Mouse (Mus musculus): ENCODE data around the gene Rho. TPM values are rescaled to one million over a fixed set of nuclear protein-coding genes. Genes with fewer than 3 reads are reported as not detected.

The Rho gene
- total and polyA plus RNA-seq, 3 experiments: 0.11 TPM; not detected in 2

DNA sequence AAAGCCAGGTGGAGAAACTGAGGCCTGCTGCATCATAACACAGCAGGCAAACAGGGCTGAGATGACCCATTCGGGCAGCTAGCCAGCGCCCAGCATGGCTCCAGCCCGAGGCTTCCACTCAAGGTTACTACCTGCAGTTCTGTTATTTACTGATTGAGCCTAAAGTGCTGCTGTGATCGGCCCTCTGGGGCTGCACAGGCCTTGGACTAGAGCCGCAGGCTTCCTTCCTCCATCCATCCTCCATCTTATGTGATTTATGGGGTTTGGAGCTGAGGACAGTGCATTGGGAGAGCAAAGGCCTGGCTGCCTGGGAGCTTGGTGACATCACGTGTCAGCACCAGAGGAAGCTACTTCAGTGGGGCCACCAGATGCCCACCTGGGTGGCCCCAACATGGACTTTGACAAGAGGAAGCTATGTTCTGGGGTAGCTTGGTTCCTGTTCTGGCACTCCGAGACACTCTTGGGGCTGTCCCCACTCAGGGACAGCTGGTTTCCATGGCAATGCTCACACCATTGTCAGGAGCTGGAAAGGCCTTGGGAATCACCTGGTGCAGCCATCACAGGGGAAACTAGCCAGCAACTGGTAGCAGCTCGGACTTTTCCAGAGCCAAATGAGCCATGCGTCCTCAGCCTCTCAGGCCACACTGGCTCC lies 55.7 kb downstream of the Rho start:
- H3K79me2 ChIP-seq (ENCODE audit: control insufficient read depth, insufficient read depth, low read length, poor library complexity): no peaks in the 10 kb centered on the region
- DNase-seq (ENCODE audit: low read depth, low spot score): no peak
- no peaks in the 10 kb centered on the region for H3K4me1 ChIP-seq (ENCODE audit: control insufficient read depth in 1 of 2, insufficient read depth in 2 of 2, low read length in 2 of 2)
- no peaks in the 10 kb centered on the region for H3K9me3 ChIP-seq (replicated peaks; ENCODE audit: insufficient read depth, low read length)
- no peak overlapping the region for H3K4me3 ChIP-seq (ENCODE audit: control insufficient read depth in 1 of 2, insufficient read depth in 1 of 2, low read depth in 2 of 2, low read length in 2 of 2)
- H3K27me3 ChIP-seq (ENCODE audit: control insufficient read depth in 1 of 2, insufficient read depth in 2 of 2, low read length in 2 of 2): no peaks in the 10 kb centered on the region
- no peak for TF ChIP-seq E2F4 (IDR thresholded peaks at IDR 0.05; ENCODE audit: borderline replicate concordance, low read depth, low read length)
- no peak for TF ChIP-seq GATA1 (IDR thresholded peaks at IDR 0.05; ENCODE audit: low read depth, low read length)
- no peak for TF ChIP-seq CHD1 (IDR thresholded peaks at IDR 0.05; ENCODE audit: low read depth, low read length)
- no peak for TF ChIP-seq TCF12 (IDR thresholded peaks at IDR 0.05; ENCODE audit: low read depth, low read length)
- no peak overlapping the region for H3K9ac ChIP-seq (ENCODE audit: control insufficient read depth, low read depth, low read length, poor library complexity, severe bottlenecking)
- H3K36me3 ChIP-seq (ENCODE audit: control insufficient read depth in 1 of 2, insufficient read depth in 2 of 2, low read length in 2 of 2): no peaks in the 10 kb centered on the region
- no peak overlapping the region for H3K27ac ChIP-seq (ENCODE audit: control insufficient read depth, low read depth, low read length)

- TF ChIP-seq SIN3A (IDR thresholded peaks at IDR 0.05; ENCODE audit: low read length) (no peak), POLR2AphosphoS2 (IDR thresholded peaks at IDR 0.05; ENCODE audit: low read length) (no peak), RCOR1 (IDR thresholded peaks at IDR 0.05; ENCODE audit: low read depth, low read length) (no peak), MAFK (IDR thresholded peaks at IDR 0.05; ENCODE audit: borderline replicate concordance, low read depth, low read length) (no peak), ZC3H11A (IDR thresholded peaks at IDR 0.05; ENCODE audit: low read depth, low read length) (no peak)
- Histone ChIP-seq H3K4me1 (ENCODE audit: control insufficient read depth in 1 of 2, insufficient read depth in 2 of 2, low read length in 2 of 2) (peaks cover 0 to 3% of the 10 kb centered on the region in 2 experiments; a peak in 1 of 4 replicates), H3K27me3 (ENCODE audit: control insufficient read depth in 1 of 2, insufficient read depth in 2 of 2, low read length in 2 of 2) (no peaks in the 10 kb centered on the region), H3K27ac (ENCODE audit: control insufficient read depth, low read depth, low read length) (no peak overlapping the region), H3K9me3 (replicated peaks; ENCODE audit: insufficient read depth, low read length) (no peaks in the 10 kb centered on the region), H3K4me3 (ENCODE audit: control insufficient read depth in 1 of 2, insufficient read depth in 1 of 2, low read depth in 2 of 2, low read length in 2 of 2) (no peak overlapping the region), H3K79me2 (ENCODE audit: control insufficient read depth, insufficient read depth, low read length, poor library complexity) (no peaks in the 10 kb centered on the region), H3K36me3 (ENCODE audit: control insufficient read depth in 1 of 2, insufficient read depth in 2 of 2, low read length in 2 of 2) (no peaks in the 10 kb centered on the region), H3K9ac (ENCODE audit: control insufficient read depth, low read depth, low read length, poor library complexity, severe bottlenecking) (no peak overlapping the region)
- DNase-seq (ENCODE audit: low read depth, low spot score): no peak
These were observed 57.5 kb downstream of the Rho start for GRCm38 (mm10) chr6:115989032-115989431.

DNA sequence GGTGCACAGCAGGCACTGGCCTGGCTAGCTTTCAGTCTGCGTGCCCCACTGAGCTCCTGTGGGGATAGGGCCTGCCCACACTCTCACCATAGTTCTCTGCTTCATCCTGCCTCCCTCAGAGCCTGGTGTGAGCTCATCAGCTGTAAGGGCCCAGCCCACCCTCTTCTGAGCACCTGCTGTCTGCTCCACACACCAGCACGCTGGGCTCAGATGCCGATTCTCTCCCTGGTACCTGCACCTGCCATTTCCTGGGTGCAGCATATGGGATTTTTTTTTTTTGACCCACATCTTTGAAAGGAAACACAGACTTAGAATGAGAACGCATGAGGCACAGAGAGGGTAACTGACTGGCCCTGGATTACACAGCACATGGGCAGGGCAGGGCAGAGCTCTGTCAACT lies 58.1 kb downstream of the Rho start:
- TF ChIP-seq RCOR1 (IDR thresholded peaks at IDR 0.05; ENCODE audit: low read depth, low read length) (no peak), RAD21 (IDR thresholded peaks at IDR 0.05; ENCODE audit: low read depth, low read length) (no peak), MEF2A (IDR thresholded peaks at IDR 0.05; ENCODE audit: extremely low read depth, insufficient replicate concordance, low read depth, low read length, poor library complexity, severe bottlenecking) (no peak)
- H3K36me3 ChIP-seq (ENCODE audit: control insufficient read depth in 1 of 2, insufficient read depth in 2 of 2, low read length in 2 of 2): no peaks in the 10 kb centered on the region
- no peaks in the 10 kb centered on the region for H3K9me3 ChIP-seq (replicated peaks; ENCODE audit: insufficient read depth, low read length)
- no peak for DNase-seq (ENCODE audit: low read depth, low spot score)
- H3K27ac ChIP-seq (ENCODE audit: control insufficient read depth, low read depth, low read length): no peak overlapping the region
- peaks cover 2% of the 10 kb centered on the region; the same call in 1 of the 2 replicates for H3K79me2 ChIP-seq (ENCODE audit: control insufficient read depth, insufficient read depth, low read length, poor library complexity)
- peaks cover 0 to 3% of the 10 kb centered on the region in 2 experiments; a peak in 1 of 4 replicates for H3K4me1 ChIP-seq (ENCODE audit: control insufficient read depth in 1 of 2, insufficient read depth in 2 of 2, low read length in 2 of 2)
- no peaks in the 10 kb centered on the region for H3K27me3 ChIP-seq (ENCODE audit: control insufficient read depth in 1 of 2, insufficient read depth in 2 of 2, low read length in 2 of 2)
- no peak overlapping the region for H3K9ac ChIP-seq (ENCODE audit: control insufficient read depth, low read depth, low read length, poor library complexity, severe bottlenecking)
- no peak overlapping the region for H3K4me3 ChIP-seq (ENCODE audit: control insufficient read depth in 1 of 2, insufficient read depth in 1 of 2, low read depth in 2 of 2, low read length in 2 of 2)

Other genes with a start within 250 kb of the Rho start
- gene Tmem40, start 169.3 kb upstream of the Rho start, total RNA-seq (2012; rRNA removed): 10.9 and 13.8 TPM in 2 replicates
- gene Tmem40, start 169.3 kb upstream of the Rho start, polyA plus RNA-seq (2012; ENCODE audit: insufficient read depth in 1 of 2, insufficient read length in 2 of 2, low read depth in 1 of 2, low replicate concordance in 2 of 2, missing spikeins in 1 of 2): 10 to 100 TPM in 1 of 2 experiments, not detected in 1; 16.4 TPM
- gene Cand2, start 157.2 kb upstream of the Rho start, total RNA-seq (2012; rRNA removed): 1.8 and 2.4 TPM in 2 replicates
- 1 to 10 TPM in 1 of 2 experiments, not detected in 1; 6.6 TPM for gene Cand2, start 157.2 kb upstream of the Rho start, polyA plus RNA-seq (2012; ENCODE audit: insufficient read depth in 1 of 2, insufficient read length in 2 of 2, low read depth in 1 of 2, low replicate concordance in 2 of 2, missing spikeins in 1 of 2)
- 4,686 and 5,400 TPM in 2 replicates for gene Rpl32, start 123.0 kb upstream of the Rho start, total RNA-seq (2012; rRNA removed)
- 1,000 to 10,000 TPM in 1 of 2 experiments, not detected in 1; 4,514 TPM for gene Rpl32, start 123.0 kb upstream of the Rho start, polyA plus RNA-seq (2012; ENCODE audit: insufficient read depth in 1 of 2, insufficient read length in 2 of 2, low read depth in 1 of 2, low replicate concordance in 2 of 2, missing spikeins in 1 of 2)
- not detected in 2 replicates for gene Efcab12, start 93.3 kb upstream of the Rho start, total RNA-seq (2012; rRNA removed)
- under 1 TPM in 1 of 2 experiments, not detected in 1; 0.11 TPM for gene Efcab12, start 93.3 kb upstream of the Rho start, polyA plus RNA-seq (2012; ENCODE audit: insufficient read depth in 1 of 2, insufficient read length in 2 of 2, low read depth in 1 of 2, low replicate concordance in 2 of 2, missing spikeins in 1 of 2)
- gene Mbd4, start 78.4 kb upstream of the Rho start, total RNA-seq (2012; rRNA removed): 5.6 and 6.4 TPM in 2 replicates
- 10 to 100 TPM in 1 of 2 experiments, not detected in 1; 10.1 TPM for gene Mbd4, start 78.4 kb upstream of the Rho start, polyA plus RNA-seq (2012; ENCODE audit: insufficient read depth in 1 of 2, insufficient read length in 2 of 2, low read depth in 1 of 2, low replicate concordance in 2 of 2, missing spikeins in 1 of 2)
- 3.3 and 4.0 TPM in 2 replicates for gene Ift122, start 78.3 kb upstream of the Rho start, total RNA-seq (2012; rRNA removed)
- gene Ift122, start 78.3 kb upstream of the Rho start, polyA plus RNA-seq (2012; ENCODE audit: insufficient read depth in 1 of 2, insufficient read length in 2 of 2, low read depth in 1 of 2, low replicate concordance in 2 of 2, missing spikeins in 1 of 2): 1 to 10 TPM in 1 of 2 experiments, not detected in 1; 8.0 TPM
- not detected in 2 replicates for gene H1foo, start 13.2 kb downstream of the Rho start, total RNA-seq (2012; rRNA removed)
- gene H1foo, start 13.2 kb downstream of the Rho start, polyA plus RNA-seq (2012; ENCODE audit: insufficient read depth in 1 of 2, insufficient read length in 2 of 2, low read depth in 1 of 2, low replicate concordance in 2 of 2, missing spikeins in 1 of 2): not detected
- gene Plxnd1, start 63.3 kb downstream of the Rho start, total RNA-seq (2012; rRNA removed): 4.8 and 6.6 TPM in 2 replicates
- 10 to 100 TPM in 1 of 2 experiments, not detected in 1; 19.2 TPM for gene Plxnd1, start 63.3 kb downstream of the Rho start, polyA plus RNA-seq (2012; ENCODE audit: insufficient read depth in 1 of 2, insufficient read length in 2 of 2, low read depth in 1 of 2, low replicate concordance in 2 of 2, missing spikeins in 1 of 2)